Mouse (Mus musculus) E14TG2a.4 (cell line): ENCODE measurements around the gene Setd5.

ENCODE experiments used
- CTCF ChIP-seq: conservative IDR thresholded peaks from 2 replicates; pipeline ENCODE4 v1.5.1; 2014; ENCODE audit warnings: low read length
- POU5F1 ChIP-seq: IDR thresholded peaks from 2 replicates; pipeline ENCODE4 v1.6.1; 2014; ENCODE audit warnings: low read length, borderline replicate concordance

DNA sequence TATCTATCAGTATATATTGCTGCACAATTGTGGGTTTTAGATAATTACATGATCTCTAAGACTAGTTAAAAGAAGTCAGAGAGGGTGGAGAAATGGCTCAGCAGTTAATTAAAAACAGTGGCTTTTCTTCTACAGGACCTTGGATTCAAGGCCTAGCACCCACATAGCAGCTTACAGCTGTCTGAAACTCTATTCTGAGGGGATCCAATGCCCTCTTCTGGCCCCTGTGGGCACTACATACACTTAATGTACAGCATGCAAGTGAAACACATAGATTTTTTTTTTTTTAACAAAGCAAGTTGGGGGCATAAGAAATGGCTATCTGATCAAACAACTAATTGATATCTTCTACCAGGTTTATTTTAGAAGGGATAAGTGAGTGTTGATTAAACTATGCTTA lies 26.6 kb downstream of the Setd5 start:
- TF ChIP-seq POU5F1 (no peak), CTCF (peak; percentile 47)
